Mouse (Mus musculus) heart, postnatal 0 days (tissue): ENCODE results near the gene Dok4. TPM values are rescaled to one million over a fixed set of nuclear protein-coding genes. Genes with fewer than 3 reads are reported as not detected.
A peak's percentile ranks its signal among the peaks of the same experiment; 100 is the strongest.

Source experiments
- ATAC-seq: fragments of 200-750 bp; cut with Nextera tagmentation; 2 replicates; pipeline ENCODE4 v1.8.0; 2017; ENCODE audit warnings: low read depth, moderate number of reproducible peaks, moderate library complexity; ENCODE audit not compliant: insufficient read depth
- DNase-seq: peaks from one replicate; pipeline ENCODE4 v3.0.0-alpha.2; 2016; ENCODE audit warnings: low spot score
- H3K27ac ChIP-seq: fragments of 300-500 bp; sonication (generic); 2 replicates; pipeline ENCODE4 v1.5.1; 2014; ENCODE audit warnings: low read depth, mild to moderate bottlenecking
- H3K27me3 ChIP-seq: fragments of 300-500 bp; sonication (generic); 2 replicates; pipeline ENCODE4 v1.6.1; 2014; ENCODE audit warnings: low read length, mixed read lengths; ENCODE audit not compliant: control insufficient read depth, insufficient read depth
- H3K36me3 ChIP-seq: fragments of 300-500 bp; sonication (generic); replicated peaks from 2 replicates; pipeline ENCODE4 v1.6.1; 2014; ENCODE audit warnings: low read length, mixed read lengths; ENCODE audit not compliant: control insufficient read depth, insufficient read depth
- H3K4me1 ChIP-seq: fragments of 300-500 bp; sonication (generic); 2 replicates; pipeline ENCODE4 v1.6.1; 2014; ENCODE audit warnings: antibody characterized with exemption; ENCODE audit not compliant: control insufficient read depth, insufficient read depth
- H3K4me2 ChIP-seq: fragments of 300-500 bp; sonication (generic); 2 replicates; pipeline ENCODE4 v1.6.1; 2014; ENCODE audit warnings: low read depth, mild to moderate bottlenecking, low read length, moderate library complexity
- H3K4me3 ChIP-seq: fragments of 300-500 bp; sonication (generic); 2 replicates; pipeline ENCODE4 v1.5.1; 2014; ENCODE audit warnings: low read depth, low read length
- H3K9ac ChIP-seq: fragments of 300-500 bp; sonication (generic); replicated peaks from 2 replicates; pipeline ENCODE4 v1.6.1; 2014; ENCODE audit warnings: low read depth, low read length, mixed read lengths
- H3K9me3 ChIP-seq: fragments of 300-500 bp; sonication (generic); replicated peaks from 2 replicates; pipeline ENCODE4 v1.6.1; 2016; ENCODE audit warnings: low read length; ENCODE audit not compliant: control insufficient read depth
- CTCF ChIP-seq: IDR thresholded peaks from 2 replicates; pipeline ENCODE4 v1.5.1; 2016; ENCODE audit warnings: antibody characterized with exemption, control low read depth, low read depth
- EP300 ChIP-seq: IDR thresholded peaks from 2 replicates; pipeline ENCODE4 v1.6.1; 2016; ENCODE audit warnings: antibody characterized with exemption, low read depth
- WGBS: fragments of 180-500 bp; shearing (Covaris S2); extraction: QIAGEN DNeasy Blood & Tissue Kit; methylation state at CpG from one replicate; pipeline ENCODE4 v1.1.7; 2014; 5-methylcytosine and 5-hydroxymethylcytosine counted together
- polyA plus RNA-seq: library from polyadenylated mRNA; unstranded; fragments of >200 nt; fragmentation: Nextera tagmentation; extraction: Ambion mirVana; gene quantifications from 2 replicates; pipeline ENCODE4 v1.2.1, GENCODE M21; 2015
- total RNA-seq: library from RNA; depleted of rRNA; stranded (reverse); fragments of >200 nt; gene quantifications from 2 replicates; pipeline ENCODE4 v1.2.3, GENCODE M21; 2014; ENCODE audit warnings: low replicate concordance

The Dok4 gene
- total and polyA plus RNA-seq, 2 experiments from 2014 or later, result 28.7 to 43.4 TPM

GRCm38 (mm10) chr8:94869146-94869545, 7.0 kb downstream of the Dok4 start:
- TF ChIP-seq CTCF (no peak), EP300 (no peak)
- ATAC-seq, result no peak

DNA sequence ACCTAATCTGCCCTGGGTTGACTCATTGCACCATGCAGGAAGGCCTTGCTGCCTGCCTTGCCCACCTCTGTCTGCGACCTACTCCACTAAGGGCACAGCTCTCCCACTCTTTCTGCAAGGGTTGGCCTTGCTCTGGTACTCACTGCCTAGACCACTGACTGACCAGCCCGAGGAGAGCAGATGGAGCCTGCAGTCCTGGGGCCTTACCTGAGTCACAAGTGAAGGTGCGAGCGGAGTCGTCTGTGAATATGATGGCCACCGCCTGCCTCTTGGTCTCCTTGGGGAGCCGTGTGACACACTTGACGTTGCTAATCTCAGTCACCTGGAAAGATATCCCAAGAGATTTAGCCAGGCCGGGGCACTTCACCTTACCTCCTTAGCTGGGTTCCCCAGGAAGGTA, 9.2 kb downstream of the Dok4 start:
- ATAC-seq (no peak), DNase-seq (no peak)
- Histone ChIP-seq H3K4me3 (no peak overlapping the region), H3K9ac (no peak overlapping the region), H3K4me1 (peaks cover 12% of the 10 kb centered on the region), H3K27me3 (no peaks in the 10 kb centered on the region), H3K9me3 (no peaks in the 10 kb centered on the region), H3K36me3 (peaks cover 55% of the 10 kb centered on the region), H3K4me2 (no peak overlapping the region), H3K27ac (no peak overlapping the region)
- no peak for TF ChIP-seq CTCF
- no peak for TF ChIP-seq EP300
- WGBS, result 79% methylated on average over 9 of the region's 9 CpGs

More at GRCm38 (mm10) chr8:94869146-94869545, 7.0 kb downstream of the Dok4 start:
- Histone ChIP-seq H3K27ac (no peak overlapping the region), H3K27me3 (no peaks in the 10 kb centered on the region), H3K36me3 (peaks cover 39% of the 10 kb centered on the region), H3K9me3 (no peaks in the 10 kb centered on the region), H3K4me3 (no peak overlapping the region), H3K4me2 (0 out of 2 replicates have a peak overlapping the region, but pooled peaks have one; percentile 11), H3K4me1 (peaks cover 12% of the 10 kb centered on the region), H3K9ac (no peak overlapping the region; the same call in 1 of the 2 replicates)
- no peak for DNase-seq
- WGBS, result 38% methylated on average over 7 of the region's 7 CpGs

DNA sequence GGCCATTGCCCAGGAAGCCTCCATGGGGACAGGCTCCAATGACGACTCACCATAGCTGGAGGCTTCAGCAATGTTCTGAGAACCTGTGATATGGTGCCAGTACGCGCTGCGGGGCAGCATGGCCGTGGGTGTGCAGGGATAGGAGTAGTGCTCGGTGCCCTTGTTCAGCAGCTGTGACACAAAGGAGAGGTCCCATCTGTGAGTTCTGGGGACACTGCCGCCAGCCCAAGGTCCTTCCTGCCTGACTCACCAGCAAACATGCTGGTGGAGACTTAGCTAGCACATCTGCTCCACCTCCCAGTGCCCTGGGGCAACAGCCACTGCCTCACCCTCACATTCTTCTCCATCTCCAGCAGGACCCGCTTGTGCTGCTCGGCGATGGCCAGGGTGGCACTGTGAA, 10.8 kb downstream of the Dok4 start:
- Histone ChIP-seq H3K9ac (no peak overlapping the region), H3K4me2 (no peak overlapping the region), H3K27ac (no peak overlapping the region), H3K9me3 (no peaks in the 10 kb centered on the region), H3K4me1 (peaks cover 12% of the 10 kb centered on the region), H3K27me3 (no peaks in the 10 kb centered on the region), H3K4me3 (no peak overlapping the region), H3K36me3 (peaks cover 60% of the 10 kb centered on the region)
- WGBS, result 76% methylated on average over 10 of the region's 10 CpGs
- ATAC-seq, result no peak
- TF ChIP-seq EP300, result no peak
- TF ChIP-seq CTCF, result no peak
- DNase-seq, result no peak

- H3K4me2 ChIP-seq, result no peak overlapping the region
- H3K36me3 ChIP-seq, result peaks cover 57% of the 10 kb centered on the region
- WGBS, result 64% methylated on average over 10 of the region's 10 CpGs
- DNase-seq (no peak), ATAC-seq (no peak)
- H3K9me3 ChIP-seq, result no peaks in the 10 kb centered on the region
- H3K27me3 ChIP-seq, result no peaks in the 10 kb centered on the region
- no peak overlapping the region for H3K9ac ChIP-seq
- H3K4me3 ChIP-seq, result no peak overlapping the region
- TF ChIP-seq CTCF (peak; percentile 11; the same call in 1 of the 2 replicates), EP300 (no peak)
- H3K4me1 ChIP-seq, result peaks cover 2% of the 10 kb centered on the region
- 0 out of 2 replicates have a peak overlapping the region, but pooled peaks have one; percentile 25 for H3K27ac ChIP-seq
These were observed 12.0 kb downstream of the Dok4 start for GRCm38 (mm10) chr8:94863897-94864673.

DNA sequence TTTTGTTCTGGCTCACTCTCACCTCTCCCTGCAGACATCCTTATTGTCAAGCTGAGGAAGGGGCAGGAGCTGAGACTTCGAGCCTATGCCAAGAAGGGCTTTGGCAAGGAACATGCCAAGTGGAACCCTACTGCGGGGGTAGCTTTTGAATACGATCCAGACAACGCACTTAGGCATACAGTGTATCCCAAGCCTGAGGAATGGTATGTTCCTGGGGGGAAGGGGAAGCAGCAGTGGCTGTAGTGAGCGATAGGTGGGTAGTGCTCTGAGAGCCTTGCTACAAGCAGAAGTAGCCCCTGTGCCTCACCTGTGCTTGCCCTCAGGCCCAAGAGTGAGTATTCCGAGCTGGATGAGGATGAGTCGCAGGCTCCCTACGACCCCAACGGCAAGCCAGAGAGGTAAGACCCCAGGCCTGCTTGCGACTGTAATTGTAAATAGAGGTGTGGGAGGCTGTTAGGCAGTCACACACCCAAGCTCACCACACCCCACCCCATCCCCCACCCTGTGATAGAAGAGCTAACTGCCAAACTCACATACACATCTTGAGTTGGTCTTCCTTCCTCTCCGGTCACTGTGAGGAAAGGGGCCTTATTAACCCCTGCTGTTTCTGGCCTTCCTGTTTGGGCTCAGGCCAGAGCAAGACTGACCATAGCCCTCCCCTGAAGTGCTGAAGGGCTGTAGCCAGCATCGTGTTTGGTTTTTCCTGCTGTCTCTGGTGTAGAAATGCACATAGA, 13.5 kb downstream of the Dok4 start:
- no peaks in the 10 kb centered on the region for H3K27me3 ChIP-seq
- H3K4me3 ChIP-seq, result no peak overlapping the region
- H3K4me2 ChIP-seq, result no peak overlapping the region
- peak; percentile 39 for DNase-seq
- ATAC-seq, result peak; percentile 50
- H3K36me3 ChIP-seq, result peaks cover 57% of the 10 kb centered on the region
- H3K27ac ChIP-seq, result peak overlapping the region; percentile 44
- no peaks in the 10 kb centered on the region for H3K9me3 ChIP-seq
- TF ChIP-seq CTCF (no peak), EP300 (no peak)
- 69% methylated on average over 12 of the region's 12 CpGs for WGBS
- H3K4me1 ChIP-seq, result peaks cover 8% of the 10 kb centered on the region
- no peak overlapping the region for H3K9ac ChIP-seq
